Comparison of ENCODE assay signal across 9 mouse cellular contexts in the genomic region with DNA sequence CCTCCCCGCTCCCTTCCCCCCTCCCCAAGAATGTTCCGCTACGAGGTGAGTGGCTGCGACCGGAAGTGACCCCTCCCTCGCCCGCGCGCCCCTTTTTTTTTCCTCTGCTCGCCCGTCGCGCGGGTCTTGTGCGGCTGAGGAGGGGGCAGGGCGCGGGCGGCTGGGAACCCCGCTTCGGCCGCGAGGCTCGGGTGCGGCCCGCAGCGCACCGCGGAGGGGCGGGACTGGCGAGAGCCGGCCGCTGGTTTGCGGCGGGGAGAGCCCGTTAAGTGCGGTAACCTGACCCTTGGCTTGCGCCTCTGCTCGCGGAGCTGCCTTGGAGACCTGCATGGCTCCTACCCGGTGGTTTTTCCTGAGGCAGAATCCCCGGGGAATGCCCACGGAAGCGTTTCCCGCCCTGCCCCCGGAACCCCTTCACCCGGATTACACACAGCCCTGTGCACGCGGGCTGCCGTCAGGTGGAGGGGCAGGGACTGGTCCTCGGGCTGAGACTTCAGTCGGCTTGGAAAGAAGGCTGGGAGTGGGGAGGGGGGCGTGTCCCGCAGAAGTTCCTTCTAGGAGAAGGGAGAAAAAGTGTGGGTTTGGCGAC. TPM values are rescaled to one million over a fixed set of nuclear protein-coding genes. Genes with fewer than 3 reads are reported as not detected.
DNase-seq lines count a peak whose midpoint lies in the region; TF ChIP-seq lines count a peak whose summit lies in the region.
"Had no signal": no experiment of that assay in that cellular context is flagged by ENCODE, and none has a peak within 500 bp of the region (broad histone marks: within the 10 kb centered on the region; RNA-seq: fewer than 3 reads in every experiment).

No protein-coding gene starts in this region.

- peak overlapping the region; percentile 83 for H3K4me3 ChIP-seq in brown adipose tissue, adult 24 weeks (ENCODE audit: insufficient read depth, low read depth, low read length)
- H3K4me3 ChIP-seq in small intestine, adult 2 months (ENCODE audit: low read depth, low read length) = peak overlapping the region; percentile 95

- no peaks in the 10 kb centered on the region for H3K27me3 ChIP-seq in small intestine, adult 2 months (ENCODE audit: control insufficient read depth, insufficient read depth, low read length)

- under 1% methylated on average over 51 of the region's 54 CpGs for WGBS in small intestine, adult 2 months

- intact Hi-C loops in heart, postnatal 36 days (cut with DNase I) = loop anchor here (2.0 kb wide), 3 partner anchors 52 to 136 kb away; a partner anchor contains a TSS

- no peak for TF ChIP-seq CTCF in small intestine, adult 2 months (IDR thresholded peaks at IDR 0.05; ENCODE audit: extremely low read depth, insufficient read length, insufficient replicate concordance, low read depth, low read length)

- H3K27ac ChIP-seq in brown adipose tissue, adult 24 weeks (replicated peaks; ENCODE audit: low read depth, low read length) = peak overlapping the region; percentile 85
- H3K27ac ChIP-seq in small intestine, adult 2 months (ENCODE audit: insufficient read depth, low read depth, low read length) = peak overlapping the region; percentile 58

- DNase-seq in cerebellum, adult 11-12 months = peak; percentile 76
- DNase-seq in cerebellum, postnatal 25 days = no peak
- peak; percentile 61 for DNase-seq in forelimb bud, embryonic 11.5 days (ENCODE audit: low read depth, low spot score)
- peak; percentile 56 to 72 for DNase-seq in heart, postnatal 36 days
- DNase-seq in kidney, postnatal 4 days = peak; percentile 73 to 81
- peak; percentile 73 to 80 for DNase-seq in lung, postnatal 4 days

- H3K4me1 ChIP-seq in brown adipose tissue, adult 24 weeks (ENCODE audit: control insufficient read depth, insufficient read depth, insufficient read length, low read length) = no peaks in the 10 kb centered on the region
- H3K4me1 ChIP-seq in small intestine, adult 2 months (ENCODE audit: control insufficient read depth, insufficient read depth, insufficient read length, low read length) = peaks cover 3% of the 10 kb centered on the region; the same call in 1 of the 2 replicates

- TF ChIP-seq POLR2A in small intestine, adult 2 months (IDR thresholded peaks at IDR 0.05; ENCODE audit: low read depth, low read length) = no peak

- peaks cover 13% of the 10 kb centered on the region for H3K36me3 ChIP-seq in small intestine, adult 2 months (ENCODE audit: control insufficient read depth, insufficient read depth, low read length)

RNA-seq across cellular contexts. Expression of a gene that starts 0.4 kb away (rescaled TPM):
- polyA plus RNA-seq in brown adipose tissue, adult 24 weeks (2012; ENCODE audit: insufficient read depth, insufficient read length, missing spikeins) = 16.6 and 20.5 TPM in 2 replicates
- 10 to 100 TPM; 26.3 to 27.3 TPM for total RNA-seq in heart, postnatal 36 days (2021)
- 6.6 and 12.2 TPM in 2 replicates for polyA plus RNA-seq in small intestine, adult 2 months (2012; rRNA removed)

RNA-seq across cellular contexts. Expression of a gene that starts 26.3 kb away (rescaled TPM):
- polyA plus RNA-seq in brown adipose tissue, adult 24 weeks (2012; ENCODE audit: insufficient read depth, insufficient read length, missing spikeins) = not detected in 2 replicates
- total RNA-seq in heart, postnatal 36 days (2021) = not detected
- not detected in 2 replicates for polyA plus RNA-seq in small intestine, adult 2 months (2012; rRNA removed)
- total RNA-seq: neutrophil, adult 5-6 weeks had no signal

RNA-seq across cellular contexts. Expression of a gene that starts 37.7 kb away (rescaled TPM):
- polyA plus RNA-seq in brown adipose tissue, adult 24 weeks (2012; ENCODE audit: insufficient read depth, insufficient read length, missing spikeins) = not detected in 2 replicates
- not detected for total RNA-seq in heart, postnatal 36 days (2021)
- polyA plus RNA-seq in small intestine, adult 2 months (2012; rRNA removed) = not detected in 2 replicates
- total RNA-seq: neutrophil, adult 5-6 weeks had no signal

RNA-seq across cellular contexts. Expression of a gene that starts 51.8 kb away (rescaled TPM):
- polyA plus RNA-seq in brown adipose tissue, adult 24 weeks (2012; ENCODE audit: insufficient read depth, insufficient read length, missing spikeins) = not detected in 2 replicates
- not detected for total RNA-seq in heart, postnatal 36 days (2021)
- polyA plus RNA-seq in small intestine, adult 2 months (2012; rRNA removed) = not detected in 2 replicates
- total RNA-seq: neutrophil, adult 5-6 weeks had no signal

RNA-seq across cellular contexts. Expression of a gene that starts 53.1 kb away (rescaled TPM):
- 25.1 and 31.0 TPM in 2 replicates for polyA plus RNA-seq in brown adipose tissue, adult 24 weeks (2012; ENCODE audit: insufficient read depth, insufficient read length, missing spikeins)
- 100 to 1,000 TPM; 102 to 106 TPM for total RNA-seq in heart, postnatal 36 days (2021)
- polyA plus RNA-seq in small intestine, adult 2 months (2012; rRNA removed) = 7.0 and 12.0 TPM in 2 replicates

Comparison
In these comparisons a context has a peak if more than half of its experiments do, and no peak if none do; other contexts are left out.
1. DNase-seq: peak in cerebellum, adult 11-12 months (single experiment), forelimb bud, embryonic 11.5 days (single experiment), heart, postnatal 36 days (2 of 2), kidney, postnatal 4 days (2 of 2) and lung, postnatal 4 days (2 of 2); none in cerebellum, postnatal 25 days (0 of 2).